Mouse (Mus musculus) spleen, postnatal 0 days (tissue): Measurements from ENCODE around the gene Tmigd3. TPM values are rescaled to one million over a fixed set of nuclear protein-coding genes. Genes with fewer than 3 reads are reported as not detected.

ENCODE experiments used
- polyA plus RNA-seq: library from polyadenylated mRNA; unstranded; fragments of >200 nt; fragmentation: Nextera tagmentation; extraction: Ambion mirVana; gene quantifications from 2 replicates; pipeline ENCODE4 v1.2.1, GENCODE M21; 2015

The Tmigd3 gene
- 0.45 and 0.67 TPM in 2 replicates for polyA plus RNA-seq

DNA sequence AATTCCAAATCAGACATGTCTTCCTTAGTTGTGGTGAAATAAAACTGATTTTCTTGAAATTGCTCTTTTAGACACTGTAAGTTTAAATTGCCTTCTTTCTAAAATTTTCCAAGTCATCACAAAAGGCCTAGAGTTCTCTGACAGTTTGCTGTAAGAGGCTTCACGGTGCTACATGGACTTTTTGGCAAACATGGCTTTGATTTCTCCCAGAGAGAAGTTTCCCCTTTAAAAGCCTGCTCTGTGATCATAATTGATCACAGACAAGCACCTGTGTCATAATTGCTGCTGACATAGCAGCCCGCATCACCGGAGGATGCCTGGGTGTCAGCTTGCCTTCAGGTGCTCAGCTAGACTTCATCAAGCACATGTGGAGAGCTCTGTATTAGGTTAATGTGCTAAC, at the start of gene Tmigd3, which contains the start of gene Adora3:
Gene Tmigd3 (plus strand): TSS at position 346 of the 400 bp plus-strand sequence.
Gene Adora3 (plus strand): TSS at position 301 of the 400 bp plus-strand sequence.

DNA sequence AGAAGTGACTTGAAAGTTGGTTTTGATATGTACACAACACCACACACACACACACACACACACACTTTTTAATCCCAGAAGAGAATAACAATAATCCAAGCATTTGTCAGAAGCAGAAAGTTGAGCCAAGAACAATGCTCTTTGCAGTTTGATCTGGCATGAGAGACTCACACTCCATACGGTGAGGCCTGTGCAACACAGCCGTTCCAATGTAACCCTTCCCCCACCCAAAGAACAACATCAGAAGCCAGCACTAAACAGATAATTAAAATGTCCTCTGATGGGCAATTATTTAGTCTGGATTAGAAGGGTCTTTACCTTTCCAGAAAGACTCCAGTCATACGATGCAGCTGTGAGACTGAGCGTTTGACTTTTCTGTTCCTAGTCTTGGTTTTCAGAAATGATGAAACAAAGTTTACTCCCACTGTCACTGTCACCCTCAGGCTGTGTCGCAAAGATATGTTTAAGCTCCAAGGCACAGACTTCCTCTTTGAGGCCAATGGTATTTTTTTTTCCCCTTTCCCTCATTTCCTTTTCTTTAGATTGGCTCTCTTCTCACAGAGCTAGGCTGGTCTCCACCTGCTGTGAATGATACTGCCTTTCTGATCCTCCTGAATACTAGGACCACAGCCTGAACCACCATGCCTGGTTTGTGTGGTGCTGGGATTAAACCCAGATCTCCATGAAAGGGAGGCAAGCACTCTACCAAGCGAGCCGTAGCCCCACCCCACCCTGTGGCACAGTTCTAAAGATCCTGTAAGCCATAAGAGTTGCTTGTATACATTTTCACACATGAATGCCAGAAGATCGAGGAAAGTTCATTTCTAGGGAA, 61.8 kb downstream of the Tmigd3 start, which contains the start of gene I830077J02Rik:
Gene I830077J02Rik (minus strand): TSS at position 425 of the 832 bp plus-strand sequence.

DNA sequence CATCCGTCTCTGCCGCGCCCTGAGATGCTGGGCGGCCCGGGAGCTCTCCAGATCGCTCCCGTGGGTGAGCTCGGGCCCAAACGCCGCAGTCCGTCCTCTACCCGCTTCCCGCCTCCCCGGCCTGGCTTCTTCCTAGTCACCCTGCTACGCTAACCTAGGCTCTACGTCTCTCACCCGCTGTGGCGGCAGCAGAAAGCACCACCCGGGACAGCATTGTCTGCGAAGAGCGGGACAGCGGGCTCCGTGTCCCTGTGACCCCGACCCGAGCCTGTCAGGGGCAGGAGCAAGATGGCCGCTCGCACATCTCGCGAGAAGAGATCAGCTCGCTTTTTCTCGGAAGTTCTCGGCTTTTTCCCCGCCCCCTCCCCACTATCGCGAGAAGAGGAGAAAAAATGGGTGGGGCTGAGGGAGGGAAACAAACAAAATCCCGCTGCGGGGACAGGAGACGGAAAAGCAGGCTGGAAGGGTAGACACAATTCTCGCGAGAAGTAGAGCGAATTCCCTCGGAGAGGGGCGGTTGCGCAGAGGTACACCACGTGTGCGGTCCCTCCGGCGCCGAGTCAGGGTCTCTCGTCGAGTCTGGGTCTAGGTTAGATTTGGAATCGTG, 88.4 kb downstream of the Tmigd3 start, which contains the start of gene Wdr77:
Gene Wdr77 (plus strand): TSS at position 396 of the 607 bp plus-strand sequence.

DNA sequence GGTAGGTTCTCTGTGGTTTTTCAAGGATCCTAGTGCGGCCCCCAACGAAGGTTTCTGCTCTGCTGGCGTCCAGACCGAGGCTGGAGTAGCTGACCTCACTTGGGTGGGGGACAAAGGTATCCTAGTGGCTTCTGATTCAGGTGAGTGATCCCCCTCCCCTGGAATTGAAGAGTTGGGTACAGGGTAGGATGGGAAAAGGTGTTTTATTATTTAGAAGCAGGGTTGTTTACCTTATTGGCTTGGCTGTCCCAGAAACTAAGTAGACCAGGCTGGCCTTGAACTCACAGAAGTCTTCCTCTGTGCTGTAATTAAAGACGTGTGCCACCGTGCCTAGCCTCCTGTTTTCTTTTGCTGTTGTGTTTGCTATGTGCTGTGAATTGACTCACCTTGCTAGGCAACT, 89.3 kb downstream of the Tmigd3 start, which contains the start of gene Atp5f1:
Gene Atp5f1 (minus strand): TSS at position 101 of the 400 bp plus-strand sequence.

GRCm38 (mm10) chr3:105973411-105973810, 102.7 kb downstream of the Tmigd3 start, which contains the start of gene Ovgp1:
Gene Ovgp1 (plus strand): TSS chr3:105973711.

Other genes starting within 250 kb of the Tmigd3 start
- gene Ddx20, start 183.3 kb upstream of the Tmigd3 start, polyA plus RNA-seq, result 19.1 and 21.1 TPM in 2 replicates
- gene Inka2, start 166.3 kb upstream of the Tmigd3 start, polyA plus RNA-seq, result 0.40 and 0.67 TPM in 2 replicates
- gene Rap1a, start 69.6 kb upstream of the Tmigd3 start, polyA plus RNA-seq, result 140 and 142 TPM in 2 replicates
- 4.8 and 7.8 TPM in 2 replicates for gene Adora3, start within 50 bp of the Tmigd3 start, polyA plus RNA-seq
- gene I830077J02Rik, start 61.8 kb downstream of the Tmigd3 start, polyA plus RNA-seq, result 9.4 and 11.1 TPM in 2 replicates
- gene Wdr77, start 88.5 kb downstream of the Tmigd3 start, polyA plus RNA-seq, result 44.3 and 54.8 TPM in 2 replicates
- gene Atp5f1, start 89.2 kb downstream of the Tmigd3 start, polyA plus RNA-seq, result 313 and 317 TPM in 2 replicates
- 1.8 and 2.1 TPM in 2 replicates for gene Ovgp1, start 102.8 kb downstream of the Tmigd3 start, polyA plus RNA-seq
- not detected in 2 replicates for gene Pifo, start 143.7 kb downstream of the Tmigd3 start, polyA plus RNA-seq
- gene Chil5, start 161.9 kb downstream of the Tmigd3 start, polyA plus RNA-seq, result 0.51 and 0.66 TPM in 2 replicates
- not detected in 2 replicates for gene Chia1, start 242.3 kb downstream of the Tmigd3 start, polyA plus RNA-seq